Mouse (Mus musculus) MEL (cell line): Measurements from ENCODE around the gene Slc6a21.

ENCODE experiments used
- BHLHE40 ChIP-seq: IDR thresholded peaks from 2 replicates; pipeline ENCODE4 v1.6.1; 2012; ENCODE audit warnings: low read depth, mild to moderate bottlenecking, inconsistent platforms, low read length, improper control_type of control experiment, borderline replicate concordance
- CHD2 ChIP-seq: IDR thresholded peaks from 2 replicates; pipeline ENCODE4 v1.6.1; 2011; ENCODE audit warnings: low read length, improper control_type of control experiment
- CTCF ChIP-seq, 3 experiments: IDR thresholded peaks in 2 of 3; conservative IDR thresholded peaks in 1 of 3; 2 replicates each; pipeline ENCODE4 v1.5.1; 2011 to 2012; ENCODE audit warnings: low read length in 3 of 3, low read depth in 2 of 3, mild to moderate bottlenecking in 2 of 3, improper control_type of control experiment in 1 of 3, inconsistent platforms in 1 of 3, mixed read lengths in 1 of 3, moderate library complexity in 1 of 3; ENCODE audit not compliant: control insufficient read depth in 1 of 3, insufficient read depth in 1 of 3, poor library complexity in 1 of 3, severe bottlenecking in 1 of 3
- EP300 ChIP-seq, 2 experiments: IDR thresholded peaks; 2 replicates each; pipeline ENCODE4 v1.6.1; 2011; ENCODE audit warnings: improper control_type of control experiment in 2 of 2, low read length in 2 of 2, low read depth in 1 of 2, mild to moderate bottlenecking in 1 of 2
- GATA1 ChIP-seq: IDR thresholded peaks from 2 replicates; pipeline ENCODE4 v1.6.1; 2011; ENCODE audit warnings: low read depth, low read length, improper control_type of control experiment
- JUND ChIP-seq: IDR thresholded peaks from 2 replicates; pipeline ENCODE4 v1.6.1; 2011; ENCODE audit warnings: low read depth, mild to moderate bottlenecking, improper control_type of control experiment, low read length
- NRF1 ChIP-seq: IDR thresholded peaks from 2 replicates; pipeline ENCODE4 v1.6.1; 2014; ENCODE audit warnings: low read depth, mild to moderate bottlenecking, inconsistent platforms, low read length, improper control_type of control experiment, moderate library complexity; ENCODE audit not compliant: poor library complexity, insufficient read depth, severe bottlenecking
- POLR2A ChIP-seq, 2 experiments: IDR thresholded peaks; 2 replicates each; pipeline ENCODE4 v1.6.1; 2011 to 2012; ENCODE audit warnings: low read length in 2 of 2, mild to moderate bottlenecking in 2 of 2, control low read depth in 1 of 2, improper control_type of control experiment in 1 of 2, low read depth in 1 of 2, moderate library complexity in 1 of 2; ENCODE audit not compliant: control insufficient read depth in 1 of 2, insufficient read depth in 1 of 2, poor library complexity in 1 of 2
- POLR2AphosphoS2 ChIP-seq: IDR thresholded peaks from 2 replicates; pipeline ENCODE4 v1.6.1; 2011; ENCODE audit warnings: low read length, improper control_type of control experiment
- POLR2AphosphoS5 ChIP-seq: IDR thresholded peaks from 2 replicates; pipeline ENCODE4 v1.6.1; 2012; ENCODE audit warnings: low read depth, borderline replicate concordance, mild to moderate bottlenecking, inconsistent platforms, low read length, moderate library complexity, mixed read lengths
- RAD21 ChIP-seq: IDR thresholded peaks from 2 replicates; pipeline ENCODE4 v1.6.1; 2011; ENCODE audit warnings: mild to moderate bottlenecking, low read depth, low read length, improper control_type of control experiment
- SIN3A ChIP-seq: IDR thresholded peaks from 2 replicates; pipeline ENCODE4 v1.6.1; 2012; ENCODE audit warnings: low read length, improper control_type of control experiment, inconsistent platforms
- ZNF384 ChIP-seq: IDR thresholded peaks from 2 replicates; pipeline ENCODE4 v1.6.1; 2012; ENCODE audit warnings: low read depth, mild to moderate bottlenecking, inconsistent platforms, low read length, improper control_type of control experiment

- no peak for TF ChIP-seq EP300 (IDR thresholded peaks at IDR 0.05; ENCODE audit: low read depth in 1 of 2, low read length in 2 of 2)
- no peak for TF ChIP-seq POLR2A (IDR thresholded peaks at IDR 0.05; ENCODE audit: control insufficient read depth in 1 of 2, insufficient read depth in 1 of 2, low read depth in 1 of 2, low read length in 2 of 2, poor library complexity in 1 of 2)
- TF ChIP-seq POLR2AphosphoS2, result no peak
- no peak for TF ChIP-seq CTCF (IDR thresholded peaks at IDR 0.05 in 2 of 3, conservative IDR thresholded peaks at IDR 0.05 in 1 of 3; ENCODE audit: control insufficient read depth in 1 of 3, insufficient read depth in 1 of 3, low read depth in 2 of 3, low read length in 3 of 3, poor library complexity in 1 of 3, severe bottlenecking in 1 of 3)
- TF ChIP-seq SIN3A, result no peak
- TF ChIP-seq CHD2, result no peak
- TF ChIP-seq GATA1, result no peak
- TF ChIP-seq ZNF384, result no peak
- no peak for TF ChIP-seq POLR2AphosphoS5
- no peak for TF ChIP-seq JUND
- TF ChIP-seq NRF1, result no peak
- no peak for TF ChIP-seq BHLHE40
- TF ChIP-seq RAD21, result no peak
Measured at GRCm38 (mm10) chr7:45323069-45323468, 45.8 kb downstream of the Slc6a21 start.
